Mouse (Mus musculus): Measurements from ENCODE around the gene Fbxl7. TPM values are rescaled to one million over a fixed set of nuclear protein-coding genes. Genes with fewer than 3 reads are reported as not detected.

The Fbxl7 gene
- total and polyA plus RNA-seq, 2 experiments from 2014 or later = 2.5 to 7.1 TPM

DNA sequence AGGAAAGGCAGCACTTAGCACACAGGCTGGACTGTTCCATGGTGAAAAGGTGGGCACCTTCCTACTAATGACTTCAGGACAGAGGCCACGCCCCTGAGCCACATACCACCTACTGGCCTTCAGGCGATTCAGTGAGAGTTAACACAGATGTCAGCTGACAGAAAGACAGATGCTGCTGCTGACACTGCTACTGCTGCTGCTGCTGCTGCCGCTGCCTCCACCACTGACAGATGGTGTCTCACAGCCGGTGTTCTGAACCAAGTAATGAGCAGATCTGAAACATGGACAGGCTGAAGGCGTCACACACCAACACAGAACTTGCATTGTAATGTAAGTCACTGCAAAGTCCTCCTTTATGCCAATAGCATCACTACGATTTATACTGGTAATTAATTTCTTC, 99.9 kb downstream of the Fbxl7 start:
- no peak for TF ChIP-seq CTCF (IDR thresholded peaks at IDR 0.05; ENCODE audit: low read depth)
- H3K9ac ChIP-seq = no peak overlapping the region
- no peaks in the 10 kb centered on the region for H3K27me3 ChIP-seq (ENCODE audit: insufficient read depth, low read length)
- ATAC-seq (peak; percentile 50), DNase-seq (peak; percentile 13)
- no peaks in the 10 kb centered on the region for H3K9me3 ChIP-seq (ENCODE audit: low read length)
- H3K4me3 ChIP-seq (ENCODE audit: low read depth, low read length) = no peak overlapping the region
- no peaks in the 10 kb centered on the region for H3K36me3 ChIP-seq (ENCODE audit: insufficient read depth)
- no peak overlapping the region for H3K27ac ChIP-seq (ENCODE audit: low read depth, low read length)
- H3K4me2 ChIP-seq (ENCODE audit: low read depth) = no peak overlapping the region
- H3K4me1 ChIP-seq (ENCODE audit: insufficient read depth) = no peaks in the 10 kb centered on the region
- 44% methylated on average over 6 of the region's 6 CpGs for WGBS

DNA sequence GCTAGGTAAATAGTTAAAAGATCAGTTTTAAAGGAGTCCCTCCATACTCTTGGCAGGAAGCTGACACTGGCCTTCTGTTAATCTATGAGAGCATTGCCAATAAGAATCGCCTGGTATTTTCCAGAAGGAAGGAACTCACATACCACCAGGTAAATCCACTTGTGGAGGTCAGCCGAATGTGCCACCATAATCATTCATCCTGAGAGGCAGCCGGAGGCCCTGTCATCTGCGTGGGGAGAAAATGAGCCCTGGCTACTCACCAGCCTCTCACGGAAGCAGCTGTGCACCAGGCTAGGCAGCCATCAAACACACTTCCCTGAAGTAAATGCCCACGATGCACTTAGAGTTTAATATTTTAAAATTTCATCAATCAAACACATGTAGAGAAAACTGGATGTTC, 108.2 kb downstream of the Fbxl7 start:
- no peaks in the 10 kb centered on the region for H3K27me3 ChIP-seq (ENCODE audit: insufficient read depth, low read length)
- no peak overlapping the region for H3K9ac ChIP-seq
- ATAC-seq = no peak
- no peak overlapping the region for H3K4me3 ChIP-seq (ENCODE audit: low read depth, low read length)
- H3K27ac ChIP-seq (ENCODE audit: low read depth, low read length) = no peak overlapping the region
- no peak for DNase-seq
- no peak for TF ChIP-seq CTCF (IDR thresholded peaks at IDR 0.05; ENCODE audit: low read depth)
- no peaks in the 10 kb centered on the region for H3K9me3 ChIP-seq (ENCODE audit: low read length)
- H3K36me3 ChIP-seq (ENCODE audit: insufficient read depth) = no peaks in the 10 kb centered on the region
- no peak overlapping the region for H3K4me2 ChIP-seq (ENCODE audit: low read depth)
- H3K4me1 ChIP-seq (ENCODE audit: insufficient read depth) = no peaks in the 10 kb centered on the region
- WGBS = 84% methylated on average over 6 of the region's 6 CpGs

DNA sequence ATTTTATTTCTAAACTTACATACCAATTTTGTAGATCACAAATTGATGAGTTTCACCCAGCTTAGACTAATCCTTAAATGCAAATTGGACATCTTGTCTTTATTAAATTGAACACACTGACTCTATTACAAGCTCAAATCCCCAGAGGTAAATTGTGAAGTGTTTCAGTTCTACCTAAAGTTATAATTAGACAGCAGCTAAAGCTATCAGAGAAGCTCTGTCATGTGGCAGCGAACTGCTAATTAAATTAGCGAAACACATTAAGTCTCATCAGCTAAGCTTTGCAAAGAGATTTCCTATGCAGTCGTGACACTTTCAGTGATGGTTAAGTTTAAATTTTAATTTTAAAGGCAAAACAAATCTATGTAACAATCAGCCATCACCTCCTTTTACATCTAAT, 114.8 kb downstream of the Fbxl7 start:
- Histone ChIP-seq H3K27ac (ENCODE audit: low read depth, low read length) (no peak overlapping the region), H3K4me2 (ENCODE audit: low read depth) (no peak overlapping the region), H3K9me3 (ENCODE audit: low read length) (no peaks in the 10 kb centered on the region), H3K9ac (no peak overlapping the region), H3K4me3 (ENCODE audit: low read depth, low read length) (no peak overlapping the region), H3K27me3 (ENCODE audit: insufficient read depth, low read length) (no peaks in the 10 kb centered on the region), H3K4me1 (ENCODE audit: insufficient read depth) (no peaks in the 10 kb centered on the region), H3K36me3 (ENCODE audit: insufficient read depth) (no peaks in the 10 kb centered on the region)
- WGBS = 49% methylated on average over 3 of the region's 3 CpGs
- ATAC-seq (no peak; the same call in 1 of the 2 replicates), DNase-seq (no peak)
- TF ChIP-seq CTCF (IDR thresholded peaks at IDR 0.05; ENCODE audit: low read depth) = no peak

DNA sequence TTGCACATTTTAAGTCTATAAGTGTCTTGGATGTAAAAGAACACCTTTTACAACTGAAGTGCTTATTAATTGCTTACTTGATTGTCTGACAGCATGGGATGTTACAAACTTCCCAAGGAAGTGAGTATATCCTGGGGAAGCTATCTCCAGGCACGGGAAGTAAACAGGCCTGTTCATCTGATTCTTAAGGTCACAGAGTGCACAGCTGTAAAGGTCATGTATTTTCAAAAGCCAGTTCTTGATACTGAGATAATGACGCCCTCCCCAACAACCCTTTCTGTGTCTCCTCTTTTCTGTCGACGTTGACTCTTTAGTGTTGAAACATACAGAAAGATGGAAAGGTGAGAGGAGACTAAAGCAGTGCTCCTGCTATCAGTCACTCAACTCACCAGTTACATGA, 116.3 kb downstream of the Fbxl7 start:
- no peak for DNase-seq
- 80% methylated on average over 4 of the region's 4 CpGs for WGBS

DNA sequence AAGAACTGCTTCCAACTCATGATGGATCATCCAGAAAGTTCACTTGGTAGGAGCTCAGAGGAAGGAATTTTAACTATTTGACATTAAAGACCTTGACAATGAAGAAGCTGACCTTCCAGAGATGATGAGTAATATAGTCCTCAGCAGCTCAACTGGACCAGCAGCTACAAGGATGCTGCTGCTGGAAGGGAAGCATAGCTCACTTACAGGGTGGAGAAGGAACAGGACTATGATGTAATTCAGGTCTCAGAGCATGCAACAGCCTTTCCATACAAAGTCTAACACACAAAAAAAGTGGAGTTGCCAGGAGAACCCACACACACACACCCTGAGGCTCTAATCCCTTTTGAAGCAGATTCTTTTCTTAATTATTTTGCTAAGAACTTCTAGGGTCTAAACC, 119.7 kb downstream of the Fbxl7 start:
- no peak for ATAC-seq
- DNase-seq = no peak
- Histone ChIP-seq H3K9ac (no peak overlapping the region), H3K4me1 (ENCODE audit: insufficient read depth) (no peaks in the 10 kb centered on the region), H3K9me3 (ENCODE audit: low read length) (no peaks in the 10 kb centered on the region), H3K27me3 (ENCODE audit: insufficient read depth, low read length) (no peaks in the 10 kb centered on the region), H3K4me3 (ENCODE audit: low read depth, low read length) (no peak overlapping the region), H3K4me2 (ENCODE audit: low read depth) (no peak overlapping the region), H3K36me3 (ENCODE audit: insufficient read depth) (no peaks in the 10 kb centered on the region), H3K27ac (ENCODE audit: low read depth, low read length) (no peak overlapping the region)
- no peak for TF ChIP-seq CTCF (IDR thresholded peaks at IDR 0.05; ENCODE audit: low read depth)

More for the DNA sequence above, 116.3 kb downstream of the Fbxl7 start:
- Histone ChIP-seq H3K4me1 (ENCODE audit: insufficient read depth) (no peaks in the 10 kb centered on the region), H3K27me3 (ENCODE audit: insufficient read depth, low read length) (no peaks in the 10 kb centered on the region), H3K4me2 (ENCODE audit: low read depth) (no peak overlapping the region), H3K27ac (ENCODE audit: low read depth, low read length) (no peak overlapping the region), H3K9me3 (ENCODE audit: low read length) (no peaks in the 10 kb centered on the region), H3K4me3 (ENCODE audit: low read depth, low read length) (no peak overlapping the region), H3K36me3 (ENCODE audit: insufficient read depth) (no peaks in the 10 kb centered on the region), H3K9ac (no peak overlapping the region)
- no peak for ATAC-seq
- TF ChIP-seq CTCF (IDR thresholded peaks at IDR 0.05; ENCODE audit: low read depth) = no peak

DNA sequence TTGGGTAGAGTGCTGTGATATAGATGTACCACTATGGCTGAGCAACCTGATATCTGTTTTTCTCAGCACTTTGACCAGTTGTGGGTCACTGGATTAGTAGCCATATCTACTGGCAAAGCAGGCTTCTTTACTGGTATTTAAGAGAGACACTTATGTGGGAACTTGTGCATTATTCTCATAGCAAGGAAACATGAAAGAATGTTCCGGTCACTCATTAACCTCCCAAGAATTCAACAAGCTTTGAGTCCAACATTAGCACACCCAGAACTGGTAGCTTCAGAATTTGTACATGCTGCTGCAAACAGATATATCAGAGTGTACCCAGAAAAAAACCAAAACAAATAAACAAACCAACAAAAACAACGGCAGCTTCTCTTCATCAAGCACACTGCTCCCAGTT, 120.5 kb downstream of the Fbxl7 start:
- Histone ChIP-seq H3K36me3 (ENCODE audit: insufficient read depth) (no peaks in the 10 kb centered on the region), H3K4me3 (ENCODE audit: low read depth, low read length) (no peak overlapping the region), H3K9ac (no peak overlapping the region), H3K4me1 (ENCODE audit: insufficient read depth) (no peaks in the 10 kb centered on the region), H3K4me2 (ENCODE audit: low read depth) (no peak overlapping the region), H3K9me3 (ENCODE audit: low read length) (no peaks in the 10 kb centered on the region), H3K27ac (ENCODE audit: low read depth, low read length) (no peak overlapping the region), H3K27me3 (ENCODE audit: insufficient read depth, low read length) (no peaks in the 10 kb centered on the region)
- TF ChIP-seq CTCF (IDR thresholded peaks at IDR 0.05; ENCODE audit: low read depth) = no peak
- WGBS = 98% methylated on average over 2 of the region's 2 CpGs
- no peak for DNase-seq
- ATAC-seq = no peak

DNA sequence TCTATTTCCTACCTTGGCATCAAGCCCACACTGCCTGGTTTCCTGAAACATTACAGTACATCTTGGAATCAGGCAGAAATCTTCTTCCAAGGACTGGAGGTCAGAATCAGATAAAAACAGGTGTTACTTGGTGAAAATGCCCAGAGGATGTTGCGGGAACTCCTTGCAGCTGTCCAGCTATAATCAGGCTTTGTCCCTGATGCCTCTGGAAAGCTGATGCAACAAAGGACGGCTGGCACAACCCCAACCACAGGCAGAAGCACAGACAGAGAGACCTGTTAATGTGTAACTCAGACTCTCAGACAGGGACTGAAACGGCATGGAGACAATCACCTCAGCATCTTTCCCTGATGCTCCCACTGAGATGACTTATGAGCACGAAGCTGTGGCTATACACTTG, 133.7 kb downstream of the Fbxl7 start:
- H3K9me3 ChIP-seq (ENCODE audit: low read length) = no peaks in the 10 kb centered on the region
- no peak overlapping the region for H3K9ac ChIP-seq
- H3K36me3 ChIP-seq (ENCODE audit: insufficient read depth) = no peaks in the 10 kb centered on the region
- no peaks in the 10 kb centered on the region for H3K27me3 ChIP-seq (ENCODE audit: insufficient read depth, low read length)
- H3K4me1 ChIP-seq (ENCODE audit: insufficient read depth) = no peaks in the 10 kb centered on the region
- no peak overlapping the region for H3K4me3 ChIP-seq (ENCODE audit: low read depth, low read length)
- whole genome bisulfite sequencing = 56% methylated on average over 4 of the region's 4 CpGs
- DNase-seq (no peak), ATAC-seq (no peak)
- no peak for TF ChIP-seq CTCF (IDR thresholded peaks at IDR 0.05; ENCODE audit: low read depth)
- no peak overlapping the region for H3K4me2 ChIP-seq (ENCODE audit: low read depth)
- no peak overlapping the region for H3K27ac ChIP-seq (ENCODE audit: low read depth, low read length)

DNA sequence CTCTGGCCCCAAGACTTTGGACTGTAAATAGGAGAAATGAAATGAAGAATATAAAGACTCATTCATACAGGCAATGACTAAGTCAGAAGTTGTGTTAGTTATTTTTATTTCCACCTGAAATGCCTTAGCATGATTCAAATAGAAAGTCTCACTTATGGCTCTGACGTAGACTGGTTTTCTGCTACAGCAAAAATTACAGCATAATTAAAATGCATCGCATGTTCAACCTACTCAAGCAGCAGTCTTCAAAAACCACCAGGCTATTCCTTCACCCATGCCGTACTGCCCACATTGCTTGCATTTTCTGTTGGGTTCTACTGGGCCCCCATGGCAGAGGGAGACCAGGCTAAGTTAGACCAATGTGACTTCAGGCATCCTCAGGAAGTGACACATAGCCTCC, 146.9 kb downstream of the Fbxl7 start:
- TF ChIP-seq CTCF (IDR thresholded peaks at IDR 0.05; ENCODE audit: low read depth) = no peak
- no peak for ATAC-seq
- 92% methylated on average over 3 of the region's 3 CpGs for WGBS

More for the DNA sequence above, 146.9 kb downstream of the Fbxl7 start:
- Histone ChIP-seq H3K27me3 (ENCODE audit: insufficient read depth, low read length) (no peaks in the 10 kb centered on the region), H3K36me3 (ENCODE audit: insufficient read depth) (no peaks in the 10 kb centered on the region), H3K4me2 (ENCODE audit: low read depth) (no peak overlapping the region), H3K4me1 (ENCODE audit: insufficient read depth) (no peaks in the 10 kb centered on the region), H3K4me3 (ENCODE audit: low read depth, low read length) (no peak overlapping the region), H3K27ac (ENCODE audit: low read depth, low read length) (no peak overlapping the region), H3K9me3 (ENCODE audit: low read length) (no peaks in the 10 kb centered on the region), H3K9ac (no peak overlapping the region)
- DNase-seq = no peak
